Mouse (Mus musculus) mature B cell (primary cell): Measurements from ENCODE around the gene Eif4e1b.

ENCODE experiments used
- in situ Hi-C: fragments of 300-500 bp; cut with MboI; formaldehyde crosslinking; loops from 2 replicates; pipeline ENCODE4 v1.14.3; 2019

The Eif4e1b gene

GRCm38 (mm10) chr13:54783698-54784097 is at the start of gene Eif4e1b:
Gene Eif4e1b (plus strand): TSS chr13:54783998.
- in situ Hi-C loops, result no loop called here

- in situ Hi-C loops, result no loop called here
Measured at GRCm38 (mm10) chr13:54736931-54737330, 46.9 kb upstream of the Eif4e1b start.

- in situ Hi-C loops, result no loop called here
Measured at GRCm38 (mm10) chr13:54737488-54738212, 46.1 kb upstream of the Eif4e1b start.

GRCm38 (mm10) chr13:54738213-54738601 is 45.6 kb upstream of the Eif4e1b start:
- in situ Hi-C loops, result no loop called here

GRCm38 (mm10) chr13:54746110-54746509 is 37.7 kb upstream of the Eif4e1b start:
- in situ Hi-C loops, result no loop called here

GRCm38 (mm10) chr13:54746896-54747295 is 36.9 kb upstream of the Eif4e1b start:
- in situ Hi-C loops, result no loop called here

- in situ Hi-C loops, result no loop called here
Measured at GRCm38 (mm10) chr13:54748190-54748589, 35.6 kb upstream of the Eif4e1b start.

GRCm38 (mm10) chr13:54748721-54749060 is 35.1 kb upstream of the Eif4e1b start:
- in situ Hi-C loops, result no loop called here

GRCm38 (mm10) chr13:54749061-54749863 is 34.5 kb upstream of the Eif4e1b start:
- in situ Hi-C loops, result no loop called here

- in situ Hi-C loops, result no loop called here
Measured at GRCm38 (mm10) chr13:54749864-54750411, 33.9 kb upstream of the Eif4e1b start, which contains the start of gene Gprin1. Gene Gprin1 (minus strand): TSS chr13:54749874.

- in situ Hi-C loops, result no loop called here
Measured at GRCm38 (mm10) chr13:54750699-54751098, 33.1 kb upstream of the Eif4e1b start.

GRCm38 (mm10) chr13:54752656-54753055 is 31.1 kb upstream of the Eif4e1b start:
- in situ Hi-C loops, result no loop called here

- in situ Hi-C loops, result no loop called here
Measured at GRCm38 (mm10) chr13:54753733-54754132, 30.1 kb upstream of the Eif4e1b start.

GRCm38 (mm10) chr13:54754169-54755080 is 29.4 kb upstream of the Eif4e1b start:
- in situ Hi-C loops, result no loop called here

- in situ Hi-C loops, result no loop called here
Measured at GRCm38 (mm10) chr13:54755201-54755830, 28.5 kb upstream of the Eif4e1b start.

GRCm38 (mm10) chr13:54756156-54756712 is 27.6 kb upstream of the Eif4e1b start:
- in situ Hi-C loops, result no loop called here

- in situ Hi-C loops, result no loop called here
Measured at GRCm38 (mm10) chr13:54757093-54757830, 26.5 kb upstream of the Eif4e1b start.

- in situ Hi-C loops, result no loop called here
Measured at GRCm38 (mm10) chr13:54758045-54758755, 25.6 kb upstream of the Eif4e1b start.

- in situ Hi-C loops, result no loop called here
Measured at GRCm38 (mm10) chr13:54758756-54759470, 24.9 kb upstream of the Eif4e1b start.
